Mouse (Mus musculus) liver, embryonic 16.5 days (tissue): ENCODE data around the gene Wdr45b. TPM values are rescaled to one million over a fixed set of nuclear protein-coding genes. Genes with fewer than 3 reads are reported as not detected.
"Not testable (repeated sequence)": the region's sequence is repeated elsewhere in the genome, so short reads cannot be mapped to it uniquely, and the experiment has no call there.

ENCODE experiments used
- ATAC-seq: fragments of 200-750 bp; cut with Nextera tagmentation; 2 replicates; pipeline ENCODE4 v1.8.0; 2017; ENCODE audit warnings: low read depth, mild to moderate bottlenecking, moderate number of reproducible peaks, moderate library complexity
- H3K27ac ChIP-seq: fragments of 300-500 bp; sonication (generic); 2 replicates; pipeline ENCODE4 v1.5.1; 2014; ENCODE audit warnings: mild to moderate bottlenecking, low read length
- H3K27me3 ChIP-seq: fragments of 300-500 bp; sonication (generic); 2 replicates; pipeline ENCODE4 v1.6.1; 2014; ENCODE audit warnings: low read depth, low read length, mixed read lengths; ENCODE audit not compliant: control insufficient read depth, insufficient read depth
- H3K36me3 ChIP-seq: fragments of 300-500 bp; sonication (generic); 2 replicates; pipeline ENCODE4 v1.6.1; 2014; ENCODE audit warnings: mild to moderate bottlenecking; ENCODE audit not compliant: control insufficient read depth, insufficient read depth
- H3K4me1 ChIP-seq: fragments of 300-500 bp; sonication (generic); 2 replicates; pipeline ENCODE4 v1.6.1; 2014; ENCODE audit warnings: low read depth, low read length, mixed read lengths; ENCODE audit not compliant: control insufficient read depth
- H3K4me2 ChIP-seq: fragments of 300-500 bp; sonication (generic); 2 replicates; pipeline ENCODE4 v1.6.1; 2014; ENCODE audit warnings: low read depth, low read length, mixed read lengths
- H3K4me3 ChIP-seq: fragments of 300-500 bp; sonication (generic); 2 replicates; pipeline ENCODE4 v1.5.1; 2014; ENCODE audit warnings: low read depth, mild to moderate bottlenecking, low read length
- H3K9ac ChIP-seq: fragments of 300-500 bp; sonication (generic); 2 replicates; pipeline ENCODE4 v1.6.1; 2014; ENCODE audit warnings: low read depth, low read length
- H3K9me3 ChIP-seq: fragments of 300-500 bp; sonication (generic); replicated peaks from 2 replicates; pipeline ENCODE4 v1.6.1; 2016; ENCODE audit warnings: low read length; ENCODE audit not compliant: control insufficient read depth
- WGBS: fragments of 180-500 bp; shearing (Covaris S2); extraction: QIAGEN DNeasy Blood & Tissue Kit; methylation state at CpG from one replicate; pipeline ENCODE4 v1.1.7; 2014; ENCODE audit not compliant: insufficient replicate concordance; 5-methylcytosine and 5-hydroxymethylcytosine counted together
- polyA plus RNA-seq: library from polyadenylated mRNA; unstranded; fragments of >200 nt; fragmentation: Nextera tagmentation; extraction: Ambion mirVana; gene quantifications from 2 replicates; pipeline ENCODE4 v1.2.1, GENCODE M21; 2015

Wdr45b gene
- polyA plus RNA-seq, 1 experiment from 2014 or later, result 19.5 TPM

- Histone ChIP-seq H3K9me3 (no peaks in the 10 kb centered on the region), H3K36me3 (no peaks in the 10 kb centered on the region), H3K27me3 (no peaks in the 10 kb centered on the region), H3K4me1 (peaks cover 3% of the 10 kb centered on the region), H3K9ac (no peak overlapping the region), H3K27ac (no peak overlapping the region), H3K4me3 (no peak overlapping the region), H3K4me2 (no peak overlapping the region)
- no peak for ATAC-seq
- WGBS, result 58% methylated on average over 6 of the region's 6 CpGs
Measured at GRCm38 (mm10) chr11:121370337-121370994, 16.2 kb upstream of the Wdr45b start.

- Histone ChIP-seq H3K4me3 (no peak overlapping the region), H3K4me1 (peaks cover 3% of the 10 kb centered on the region), H3K9me3 (no peaks in the 10 kb centered on the region), H3K4me2 (no peak overlapping the region), H3K36me3 (no peaks in the 10 kb centered on the region), H3K27ac (no peak overlapping the region), H3K9ac (no peak overlapping the region), H3K27me3 (no peaks in the 10 kb centered on the region)
- 44% methylated on average over 6 of the region's 6 CpGs for WGBS
- ATAC-seq, result no peak
Measured at GRCm38 (mm10) chr11:121369622-121370021, 15.4 kb upstream of the Wdr45b start.

GRCm38 (mm10) chr11:121368731-121369130, 14.5 kb upstream of the Wdr45b start:
- Histone ChIP-seq H3K27ac (no peak overlapping the region), H3K4me1 (peaks cover 3% of the 10 kb centered on the region), H3K36me3 (no peaks in the 10 kb centered on the region), H3K9ac (no peak overlapping the region), H3K27me3 (no peaks in the 10 kb centered on the region), H3K4me3 (no peak overlapping the region), H3K4me2 (no peak overlapping the region), H3K9me3 (no peaks in the 10 kb centered on the region)
- WGBS, result 24% methylated on average over 1 of the region's 1 CpGs
- ATAC-seq, result no peak

- no peak for ATAC-seq
Measured at GRCm38 (mm10) chr11:121367170-121367707, 13.0 kb upstream of the Wdr45b start.

GRCm38 (mm10) chr11:121362212-121362611, 8.0 kb upstream of the Wdr45b start:
- H3K9me3 ChIP-seq, result no peaks in the 10 kb centered on the region
- H3K27me3 ChIP-seq, result no peaks in the 10 kb centered on the region
- H3K36me3 ChIP-seq, result no peaks in the 10 kb centered on the region
- no peak overlapping the region for H3K4me2 ChIP-seq
- no peak overlapping the region for H3K4me3 ChIP-seq
- 0 out of 2 replicates have a peak, but pooled peaks have one; percentile 35 for ATAC-seq
- no peak overlapping the region for H3K9ac ChIP-seq
- no peaks in the 10 kb centered on the region for H3K4me1 ChIP-seq
- 25% methylated on average over 5 of the region's 5 CpGs for WGBS
- H3K27ac ChIP-seq, result no peak overlapping the region

More at GRCm38 (mm10) chr11:121367170-121367707, 13.0 kb upstream of the Wdr45b start:
- Histone ChIP-seq H3K27ac (no peak overlapping the region), H3K4me3 (no peak overlapping the region), H3K9me3 (no peaks in the 10 kb centered on the region), H3K27me3 (no peaks in the 10 kb centered on the region), H3K4me1 (peaks cover 3% of the 10 kb centered on the region), H3K4me2 (no peak overlapping the region), H3K9ac (no peak overlapping the region), H3K36me3 (no peaks in the 10 kb centered on the region)
- WGBS, result 57% methylated on average over 5 of the region's 5 CpGs

GRCm38 (mm10) chr11:121353326-121354090, 737 bp downstream of the Wdr45b start:
- peak overlapping the region; percentile 95 for H3K4me2 ChIP-seq
- peak overlapping the region; percentile 98 for H3K9ac ChIP-seq
- H3K4me1 ChIP-seq, result peaks cover 20% of the 10 kb centered on the region
- 1% methylated on average over 39 of the region's 41 CpGs for WGBS
- peak; percentile 30 for ATAC-seq
- no peaks in the 10 kb centered on the region for H3K9me3 ChIP-seq
- H3K4me3 ChIP-seq, result peak overlapping the region; percentile 99
- H3K27ac ChIP-seq, result peak overlapping the region; percentile 87
- 0 out of 2 replicates have a peak, but pooled peaks cover 2% of the 10 kb centered on the region for H3K36me3 ChIP-seq
- no peaks in the 10 kb centered on the region for H3K27me3 ChIP-seq

DNA sequence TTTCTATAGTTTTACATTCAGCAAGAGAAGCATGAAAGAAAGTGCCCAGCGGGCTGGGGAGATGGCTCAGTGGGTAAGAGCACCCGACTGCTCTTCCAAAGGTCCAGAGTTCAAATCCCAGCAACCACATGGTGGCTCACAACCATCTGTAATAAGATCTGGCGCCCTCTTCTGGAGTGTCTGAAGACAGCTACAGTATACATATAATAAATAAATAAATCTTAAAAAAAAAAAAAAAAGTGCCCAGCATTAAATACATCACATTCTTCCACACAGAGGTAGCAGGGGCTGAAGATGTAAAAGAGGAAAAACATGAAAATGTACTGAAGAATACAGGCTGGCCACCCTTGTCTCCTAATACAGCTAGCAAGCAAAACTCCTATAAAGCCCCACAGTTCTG, 5.5 kb downstream of the Wdr45b start:
- H3K4me2 ChIP-seq, H3K27me3 ChIP-seq, H3K9me3 ChIP-seq, H3K4me3 ChIP-seq, ATAC-seq, H3K9ac ChIP-seq, H3K27ac ChIP-seq, H3K36me3 ChIP-seq: not testable (repeated sequence)
- WGBS, result 66% methylated on average over 3 of the region's 3 CpGs
- H3K4me1 ChIP-seq, result peaks cover 13% of the 10 kb centered on the region

GRCm38 (mm10) chr11:121348166-121348565, 6.1 kb downstream of the Wdr45b start:
- H3K4me3 ChIP-seq, result no peak overlapping the region
- H3K4me2 ChIP-seq, result no peak overlapping the region
- 75% methylated on average over 2 of the region's 2 CpGs for WGBS
- H3K36me3 ChIP-seq, result peaks cover 10% of the 10 kb centered on the region
- no peak overlapping the region for H3K27ac ChIP-seq
- no peaks in the 10 kb centered on the region for H3K27me3 ChIP-seq
- peaks cover 10% of the 10 kb centered on the region for H3K4me1 ChIP-seq
- H3K9me3 ChIP-seq, result no peaks in the 10 kb centered on the region
- ATAC-seq, result no peak
- H3K9ac ChIP-seq, result no peak overlapping the region

DNA sequence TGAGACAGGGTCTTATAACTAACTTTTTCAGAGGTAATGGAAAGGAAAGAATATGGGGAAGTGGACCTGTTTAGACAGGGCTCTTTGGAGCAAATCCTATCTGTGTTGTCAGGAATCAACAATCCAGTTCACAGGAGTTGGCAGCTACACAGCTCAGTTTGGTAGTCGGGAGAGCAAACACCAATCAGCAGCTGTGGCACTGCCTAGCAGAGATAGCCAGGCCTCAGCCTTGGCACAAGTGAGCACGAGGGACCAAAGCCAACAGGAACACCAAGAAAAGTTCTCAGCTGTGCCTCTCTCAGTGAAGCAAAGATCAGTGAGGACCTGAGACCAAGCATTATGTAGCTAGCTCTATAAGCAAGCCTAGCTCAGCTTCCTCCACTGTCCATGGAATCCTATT, 7.2 kb downstream of the Wdr45b start:
- Histone ChIP-seq H3K27ac (no peak overlapping the region), H3K9ac (no peak overlapping the region), H3K27me3 (no peaks in the 10 kb centered on the region), H3K9me3 (no peaks in the 10 kb centered on the region), H3K4me2 (no peak overlapping the region), H3K36me3 (peaks cover 10% of the 10 kb centered on the region), H3K4me3 (no peak overlapping the region), H3K4me1 (peaks cover 4% of the 10 kb centered on the region)
- ATAC-seq, result no peak
- 50% methylated on average over 2 of the region's 2 CpGs for WGBS
